Mouse (Mus musculus): ENCODE results near the gene Fbxo36. TPM values are rescaled to one million over a fixed set of nuclear protein-coding genes. Genes with fewer than 3 reads are reported as not detected.

Fbxo36 gene
- total RNA-seq, 2 experiments from 2014 or later = 2.0 to 9.0 TPM

DNA sequence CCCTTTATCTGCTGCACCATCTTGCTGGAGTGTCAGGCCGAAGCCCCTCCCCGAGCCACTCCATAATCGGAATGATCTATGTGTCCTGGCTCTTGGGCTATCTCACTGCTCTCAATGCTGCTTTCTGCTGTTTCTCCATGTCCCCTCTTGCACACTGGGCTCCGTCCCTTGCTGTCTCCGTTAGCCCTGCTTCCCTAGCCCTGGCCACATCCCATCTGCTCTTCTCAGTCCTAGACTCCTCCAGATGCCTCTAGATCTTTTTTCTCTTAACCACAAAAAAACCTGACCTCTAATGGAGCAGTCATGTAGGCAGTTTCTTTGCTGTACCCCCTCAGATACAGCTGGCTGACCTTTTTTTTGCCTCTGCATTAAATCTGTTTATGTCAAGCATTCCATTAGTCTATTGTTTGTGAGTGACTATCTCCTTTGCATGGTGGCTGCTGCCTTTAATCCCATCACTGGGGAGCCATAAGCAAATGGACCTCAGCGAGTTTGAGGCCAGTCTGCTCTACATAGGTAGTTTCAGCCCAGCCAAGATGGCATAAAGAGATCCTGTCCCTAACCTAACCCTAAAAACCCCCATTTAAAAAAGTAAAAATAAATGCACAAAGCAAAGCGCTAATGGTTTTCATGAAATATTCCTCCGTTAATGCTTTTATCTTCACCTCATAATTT, 49.8 kb downstream of the Fbxo36 start:
- ATAC-seq (replicated peaks; ENCODE audit: poor library complexity) = no peak

GRCm38 (mm10) chr1:84890005-84890393, 50.4 kb downstream of the Fbxo36 start:
- no peak for ATAC-seq (replicated peaks; ENCODE audit: poor library complexity)

DNA sequence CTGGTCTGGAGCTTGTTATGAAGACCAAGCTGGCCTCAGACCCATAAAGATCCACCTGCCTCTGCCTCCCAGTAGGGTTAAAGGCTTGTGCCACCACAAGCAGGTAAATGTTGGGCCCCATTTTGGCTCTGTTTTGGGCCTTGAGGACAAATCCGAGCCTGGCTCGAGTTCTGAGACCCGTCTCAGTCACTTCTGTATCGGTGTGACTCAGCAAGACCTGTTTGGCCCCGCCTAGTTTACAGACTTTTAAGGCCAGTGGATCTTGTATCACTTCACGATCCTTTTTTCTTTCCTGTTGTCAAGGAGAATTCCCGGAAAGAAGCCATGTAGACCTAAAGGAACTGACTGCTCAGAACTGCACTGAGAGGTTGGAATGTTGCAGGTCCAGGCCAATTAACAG, 50.9 kb downstream of the Fbxo36 start:
- ATAC-seq (replicated peaks; ENCODE audit: poor library complexity) = no peak

- ATAC-seq (replicated peaks; ENCODE audit: poor library complexity) = no peak
Observed at GRCm38 (mm10) chr1:84891746-84892145, 52.1 kb downstream of the Fbxo36 start.

GRCm38 (mm10) chr1:84897364-84897763, 57.7 kb downstream of the Fbxo36 start:
- ATAC-seq (replicated peaks; ENCODE audit: poor library complexity) = no peak

DNA sequence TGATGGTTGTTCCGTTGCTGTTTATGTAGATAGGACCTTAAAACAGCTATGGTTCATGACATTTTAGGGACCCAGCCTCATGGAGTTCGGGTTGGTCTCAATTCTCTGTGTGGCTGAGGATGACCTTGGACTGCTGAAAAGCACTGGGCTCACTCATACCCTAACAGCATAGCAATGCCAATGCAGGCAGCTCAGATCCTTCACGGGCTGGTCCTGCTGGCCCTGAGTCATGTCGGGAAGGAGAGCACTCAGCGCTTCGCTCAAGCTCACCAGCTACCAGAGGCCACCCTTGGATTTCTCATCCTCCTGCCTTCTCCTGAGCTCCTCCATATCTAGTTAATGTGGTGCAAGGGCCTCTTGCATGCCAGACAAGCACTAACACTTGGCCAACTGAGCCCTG, 59.5 kb downstream of the Fbxo36 start:
- ATAC-seq (replicated peaks; ENCODE audit: poor library complexity) = no peak

- ATAC-seq (replicated peaks; ENCODE audit: poor library complexity) = no peak
Observed at GRCm38 (mm10) chr1:84904467-84904866, 64.8 kb downstream of the Fbxo36 start.

- peak; percentile 61 for ATAC-seq (replicated peaks; ENCODE audit: poor library complexity)
Observed at GRCm38 (mm10) chr1:84910177-84910804, 70.7 kb downstream of the Fbxo36 start.

GRCm38 (mm10) chr1:84912571-84912970, 72.9 kb downstream of the Fbxo36 start:
- ATAC-seq (replicated peaks; ENCODE audit: poor library complexity) = no peak

GRCm38 (mm10) chr1:84915010-84915409, 75.4 kb downstream of the Fbxo36 start:
- peak; percentile 98 for ATAC-seq (replicated peaks; ENCODE audit: poor library complexity)

DNA sequence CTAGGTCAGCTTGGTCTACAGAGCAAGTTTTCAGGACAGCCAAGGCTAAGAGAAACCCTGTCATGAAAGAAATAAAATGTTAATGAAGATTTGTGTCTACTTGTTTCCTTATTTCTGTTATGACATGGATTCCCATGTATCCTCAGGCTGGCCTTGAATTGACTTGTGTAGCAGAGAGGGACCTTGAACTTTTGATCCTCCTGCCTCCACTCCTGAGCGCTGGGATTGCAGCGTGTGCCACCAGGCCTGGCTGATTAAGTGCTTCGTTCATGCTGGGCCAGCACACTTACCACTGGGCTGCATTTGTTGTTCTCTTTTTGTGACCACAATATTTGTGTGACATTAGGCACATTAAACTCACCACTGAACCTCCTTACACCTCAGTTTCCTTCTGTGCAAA, 79.2 kb downstream of the Fbxo36 start:
- no peak for ATAC-seq (replicated peaks; ENCODE audit: poor library complexity)

DNA sequence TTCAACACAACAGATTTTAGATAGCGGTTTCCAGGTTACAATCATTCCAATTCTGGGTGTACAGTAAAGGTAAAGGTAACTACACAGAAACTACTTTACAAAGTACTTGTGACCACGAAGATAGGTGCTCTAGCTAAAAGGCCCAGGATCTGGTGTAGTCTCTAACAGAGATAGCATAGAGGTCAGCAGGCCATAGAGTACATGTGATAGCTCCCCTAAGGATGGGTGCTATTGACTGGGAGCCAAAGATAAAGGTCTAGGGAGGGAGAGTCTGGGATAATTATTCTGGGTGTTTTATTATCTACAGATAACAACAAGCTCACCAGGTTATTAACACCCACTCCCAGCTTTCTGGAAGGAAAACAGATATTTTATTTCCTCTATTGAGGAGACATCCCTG, 83.8 kb downstream of the Fbxo36 start:
- ATAC-seq (replicated peaks; ENCODE audit: poor library complexity) = no peak

DNA sequence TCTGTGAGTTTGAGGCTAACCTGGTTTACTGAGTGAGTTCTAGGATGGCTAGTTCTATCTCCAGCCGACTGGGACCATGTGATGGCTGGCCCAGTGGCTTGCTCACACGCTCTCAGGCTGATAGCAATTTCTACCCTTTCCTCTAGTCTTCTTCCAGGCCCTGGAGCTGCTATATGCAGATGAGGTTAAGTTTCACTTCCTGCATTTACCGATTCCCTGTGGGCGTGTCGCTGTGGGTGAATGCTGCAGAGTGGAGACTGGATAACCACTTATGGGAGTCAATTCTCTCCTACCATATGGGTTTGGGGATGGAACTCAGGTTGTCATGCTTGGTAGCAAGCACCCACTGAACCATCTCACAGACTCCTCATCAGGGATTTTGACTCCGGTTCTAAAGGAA, 84.5 kb downstream of the Fbxo36 start:
- peak; percentile 99 for ATAC-seq (replicated peaks; ENCODE audit: poor library complexity)

GRCm38 (mm10) chr1:84925599-84925998, 86.0 kb downstream of the Fbxo36 start:
- ATAC-seq (replicated peaks; ENCODE audit: poor library complexity) = no peak

- ATAC-seq (replicated peaks; ENCODE audit: poor library complexity) = peak; percentile 56
Observed at GRCm38 (mm10) chr1:84933472-84934150, 94.0 kb downstream of the Fbxo36 start.

- ATAC-seq (replicated peaks; ENCODE audit: poor library complexity) = no peak
Observed at GRCm38 (mm10) chr1:84934151-84934502, 94.5 kb downstream of the Fbxo36 start.

DNA sequence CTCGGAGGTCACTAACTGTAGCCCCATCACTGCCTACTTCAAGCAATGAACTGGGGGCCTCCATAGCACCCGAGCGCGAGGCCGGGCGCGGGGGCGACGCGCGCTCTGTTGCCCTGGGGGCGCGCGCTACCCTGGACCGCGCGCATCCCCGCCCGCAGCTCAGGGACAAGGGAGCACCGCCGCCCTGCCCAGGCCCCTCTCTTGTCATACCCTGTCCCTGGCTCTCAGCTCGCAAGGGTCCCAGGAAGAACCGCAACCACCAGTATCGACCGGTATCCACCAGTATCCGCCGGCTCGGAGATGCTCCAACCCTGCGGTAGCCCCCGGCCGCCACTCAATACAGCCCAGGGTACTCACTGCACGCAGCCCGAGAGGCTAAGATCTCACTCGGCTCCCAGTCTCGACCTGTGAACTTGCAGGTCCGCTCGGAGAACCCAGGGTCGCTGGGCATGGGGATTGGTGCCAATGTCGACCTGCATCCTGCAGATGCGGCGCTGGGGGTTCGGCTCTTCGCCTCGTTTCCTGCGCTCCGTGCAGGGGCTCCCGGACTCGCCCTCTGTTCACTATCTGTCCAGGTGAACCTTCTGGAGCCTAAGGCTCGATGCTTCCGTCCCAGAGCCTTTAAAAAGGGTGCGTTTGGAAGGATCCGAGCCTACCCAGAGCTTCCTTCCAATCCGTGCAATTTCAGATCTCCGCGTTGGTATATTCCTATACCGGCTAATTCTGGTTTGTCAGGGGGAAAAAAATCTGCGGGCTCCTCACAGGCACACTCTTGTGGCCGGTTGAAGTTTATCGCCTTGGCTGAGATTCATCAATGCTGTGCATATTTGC, 95.1 kb downstream of the Fbxo36 start, which contains the start of gene Slc16a14:
TSS of gene Slc16a14 (minus strand) at position 632 of the 831 bp plus-strand sequence.
- ATAC-seq (replicated peaks; ENCODE audit: poor library complexity) = peak; percentile 13

GRCm38 (mm10) chr1:84935668-84936067, 96.0 kb downstream of the Fbxo36 start:
- ATAC-seq (replicated peaks; ENCODE audit: poor library complexity) = peak; percentile 90

DNA sequence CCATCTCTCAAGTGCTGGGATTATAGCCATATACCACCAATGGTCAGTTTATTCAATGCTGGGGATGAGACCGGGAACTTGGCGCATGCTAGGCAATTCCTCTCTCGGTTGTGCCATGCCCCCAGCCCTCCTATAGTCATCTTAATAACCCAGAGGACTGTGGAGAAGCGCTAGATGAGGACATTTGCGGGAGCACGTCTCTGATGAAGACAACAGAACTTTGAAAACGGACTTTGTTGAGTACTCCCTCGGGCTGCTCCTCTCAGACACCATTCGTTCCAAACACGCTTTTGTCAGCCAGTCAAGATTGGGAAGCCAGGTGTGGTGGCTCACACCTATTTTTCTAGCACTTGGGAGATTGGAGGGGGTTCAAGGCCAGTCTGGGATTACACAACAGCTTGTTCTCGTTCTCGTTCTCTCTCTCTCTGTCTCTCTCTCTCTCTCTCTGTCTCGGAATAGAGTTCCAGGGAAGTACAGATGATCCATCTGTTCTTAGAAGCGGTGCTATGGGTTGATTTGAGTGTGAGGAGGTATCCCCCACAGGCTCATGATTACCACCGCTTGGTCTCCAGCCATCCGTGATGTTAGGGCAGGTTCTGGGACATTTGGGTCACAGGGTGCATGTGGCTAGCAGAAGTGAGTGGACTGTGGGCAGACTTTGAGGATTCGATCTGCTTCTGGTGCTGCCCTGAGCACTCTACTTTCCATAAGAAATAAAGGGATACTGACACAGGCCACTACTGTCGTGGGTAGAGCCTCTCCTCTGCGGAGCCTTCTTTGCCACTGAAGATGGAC, 97.3 kb downstream of the Fbxo36 start:
- ATAC-seq (replicated peaks; ENCODE audit: poor library complexity) = no peak

DNA sequence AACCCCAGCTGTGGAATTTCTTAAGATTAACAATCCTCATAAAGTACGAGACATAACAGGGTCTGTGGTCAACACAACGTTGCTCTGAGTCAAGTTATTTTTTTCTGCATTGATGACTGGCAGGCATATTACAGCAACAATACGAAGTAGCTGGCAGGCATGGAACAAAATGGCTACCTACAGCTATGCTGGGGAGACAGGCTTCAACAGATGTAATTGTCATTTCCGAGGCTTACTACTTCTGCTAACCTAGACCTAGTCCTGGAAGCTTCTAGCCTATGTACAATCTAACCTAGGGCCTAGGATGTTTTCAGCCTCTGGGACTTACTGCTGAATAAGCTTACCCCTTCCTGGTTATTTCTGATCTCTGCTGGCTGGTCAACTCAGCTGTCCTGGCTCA, 99.8 kb downstream of the Fbxo36 start:
- no peak for ATAC-seq (replicated peaks; ENCODE audit: poor library complexity)

All from megakaryocyte progenitor cell, adult 5-6 weeks (primary cell).